Mouse (Mus musculus): Measurements from ENCODE around the gene Glmp. TPM values are rescaled to one million over a fixed set of nuclear protein-coding genes. Genes with fewer than 3 reads are reported as not detected.
"Not testable (repeated sequence)": the region's sequence is repeated elsewhere in the genome, so short reads cannot be mapped to it uniquely, and the experiment has no call there.

Glmp gene
- total and polyA plus RNA-seq, 2 experiments from 2014 or later, result 39.2 to 109 TPM

DNA sequence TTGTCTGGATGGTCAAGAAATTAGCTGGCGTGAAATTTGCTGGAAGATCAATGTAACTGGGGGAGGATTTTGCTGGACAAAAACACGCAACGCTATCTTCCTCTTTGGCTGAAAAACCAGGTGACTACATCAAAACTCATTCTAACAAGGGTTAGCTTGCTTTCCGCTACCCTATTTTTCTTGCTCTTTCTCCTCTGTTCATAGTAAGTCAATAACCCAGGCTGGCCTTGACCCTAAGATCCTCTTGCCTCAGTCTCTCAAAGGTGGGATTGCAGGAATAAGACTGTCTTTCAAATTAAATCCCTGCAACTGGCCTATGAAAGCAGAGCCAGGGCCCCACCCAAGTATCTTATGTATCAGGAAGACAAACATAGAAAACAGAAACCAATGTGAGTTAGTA, 37.7 kb upstream of the Glmp start, which contains the start of gene Gm38392:
Gene Gm38392 (minus strand): TSS at position 101 of the 400 bp plus-strand sequence.
- Histone ChIP-seq H3K9me3 (ENCODE audit: low read length) (no peaks in the 10 kb centered on the region), H3K4me3 (ENCODE audit: low read depth, low read length) (no peak within 1 kb of the TSS), H3K27ac (ENCODE audit: low read depth, low read length) (no peak within 1 kb of the TSS), H3K4me2 (ENCODE audit: low read depth, low read length, poor library complexity, severe bottlenecking) (no peak within 1 kb of the TSS), H3K36me3 (ENCODE audit: insufficient read depth, low read length) (no peaks in the 10 kb centered on the region), H3K4me1 (ENCODE audit: insufficient read depth, low read length) (no peaks in the 10 kb centered on the region), H3K9ac (replicated peaks; ENCODE audit: low read length, poor library complexity, severe bottlenecking) (no peak within 1 kb of the TSS), H3K27me3 (ENCODE audit: insufficient read depth, low read length) (no peaks in the 10 kb centered on the region)
- ATAC-seq (ENCODE audit: low FRiP score) (no peak), DNase-seq (ENCODE audit: low spot score) (no peak)
- 96% methylated on average over 4 of the region's 4 CpGs for WGBS
- TF ChIP-seq CTCF (IDR thresholded peaks at IDR 0.05), result no peak

DNA sequence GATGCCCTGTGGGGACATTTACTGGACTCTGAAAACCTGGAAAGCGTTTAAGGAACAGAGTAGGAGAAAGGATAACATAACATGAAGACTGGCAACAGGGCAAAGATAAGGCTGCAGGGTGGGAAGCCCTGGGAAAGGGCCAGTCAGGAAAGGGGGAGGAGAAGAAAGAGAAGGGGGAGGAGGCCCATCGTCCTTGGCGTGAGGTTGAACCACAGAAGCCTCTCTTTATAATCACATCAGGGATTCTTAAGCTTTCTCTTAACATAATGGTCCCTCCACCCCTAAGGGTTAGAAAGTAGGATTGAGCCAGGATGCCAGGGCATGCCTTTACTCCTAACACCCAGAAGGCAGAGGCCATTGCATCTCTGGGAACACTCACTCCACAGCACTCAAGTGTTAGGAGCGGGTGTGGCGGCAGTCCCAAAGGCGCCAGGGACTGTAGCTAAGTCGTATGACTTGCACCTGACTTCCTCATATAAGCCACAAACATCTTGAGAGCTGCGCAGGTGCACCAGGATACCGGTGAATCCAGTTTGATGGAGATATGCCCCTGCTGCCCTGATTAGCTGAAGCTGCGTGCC, 36.6 kb upstream of the Glmp start:
- not testable (repeated sequence) for H3K4me1 ChIP-seq (ENCODE audit: insufficient read depth, low read length); DNase-seq (ENCODE audit: low spot score); H3K9ac ChIP-seq (replicated peaks; ENCODE audit: low read length, poor library complexity, severe bottlenecking); H3K4me3 ChIP-seq (ENCODE audit: low read depth, low read length); H3K27ac ChIP-seq (ENCODE audit: low read depth, low read length); ATAC-seq (ENCODE audit: low FRiP score); H3K36me3 ChIP-seq (ENCODE audit: insufficient read depth, low read length); H3K9me3 ChIP-seq (ENCODE audit: low read length); H3K4me2 ChIP-seq (ENCODE audit: low read depth, low read length, poor library complexity, severe bottlenecking); H3K27me3 ChIP-seq (ENCODE audit: insufficient read depth, low read length)
- WGBS, result 75% methylated on average over 8 of the region's 10 CpGs

DNA sequence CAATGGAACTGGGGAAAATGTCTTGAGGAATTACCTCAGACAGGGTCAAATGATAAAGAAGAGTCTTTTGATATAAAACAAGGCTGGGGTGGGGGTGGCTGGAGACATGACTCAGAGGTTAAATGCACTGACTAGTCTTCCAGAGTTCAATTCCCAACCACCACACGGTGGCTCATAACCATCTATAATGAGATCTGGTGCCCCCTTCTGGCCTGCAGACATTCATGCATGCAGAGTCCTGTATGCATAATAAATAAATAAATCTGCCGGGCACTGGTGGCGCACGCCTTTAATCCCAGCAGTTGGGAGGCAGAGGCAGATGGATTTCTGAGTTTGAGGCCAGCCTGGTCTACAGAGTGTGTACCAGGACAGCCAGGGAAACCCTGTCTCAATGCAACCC, 32.9 kb upstream of the Glmp start:
- no peaks in the 10 kb centered on the region for H3K27me3 ChIP-seq (ENCODE audit: insufficient read depth, low read length)

DNA sequence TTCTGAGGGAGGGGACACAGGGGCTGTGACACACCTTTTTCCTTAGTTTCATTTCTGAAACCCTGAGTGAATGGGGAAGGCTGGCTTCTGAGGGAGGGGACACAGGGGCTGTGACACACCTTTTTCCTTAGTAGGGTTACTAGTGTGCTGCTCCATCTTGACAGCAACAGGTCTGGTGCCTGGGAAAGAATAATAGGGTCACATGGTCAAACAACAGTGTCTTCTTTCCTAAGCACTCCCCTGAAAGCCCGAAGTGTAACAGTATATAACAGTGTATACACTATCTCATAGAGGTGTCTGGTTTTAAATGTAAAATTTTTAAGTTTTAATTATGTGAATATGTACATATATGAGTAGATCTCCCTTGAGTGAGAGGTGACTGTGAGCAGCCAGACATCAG, 29.6 kb upstream of the Glmp start:
- not testable (repeated sequence) for DNase-seq (ENCODE audit: low spot score); ATAC-seq (ENCODE audit: low FRiP score); H3K9me3 ChIP-seq (ENCODE audit: low read length); H3K4me2 ChIP-seq (ENCODE audit: low read depth, low read length, poor library complexity, severe bottlenecking); H3K9ac ChIP-seq (replicated peaks; ENCODE audit: low read length, poor library complexity, severe bottlenecking); H3K27ac ChIP-seq (ENCODE audit: low read depth, low read length); H3K27me3 ChIP-seq (ENCODE audit: insufficient read depth, low read length); H3K36me3 ChIP-seq (ENCODE audit: insufficient read depth, low read length); H3K4me3 ChIP-seq (ENCODE audit: low read depth, low read length); H3K4me1 ChIP-seq (ENCODE audit: insufficient read depth, low read length)
- 77% methylated on average over 1 of the region's 1 CpGs for WGBS

More for the DNA sequence above, 32.9 kb upstream of the Glmp start:
- Histone ChIP-seq H3K4me2 (ENCODE audit: low read depth, low read length, poor library complexity, severe bottlenecking) (no peak overlapping the region), H3K4me1 (ENCODE audit: insufficient read depth, low read length) (no peaks in the 10 kb centered on the region), H3K9me3 (ENCODE audit: low read length) (no peaks in the 10 kb centered on the region), H3K9ac (replicated peaks; ENCODE audit: low read length, poor library complexity, severe bottlenecking) (no peak overlapping the region), H3K27ac (ENCODE audit: low read depth, low read length) (no peak overlapping the region), H3K36me3 (ENCODE audit: insufficient read depth, low read length) (no peaks in the 10 kb centered on the region), H3K4me3 (ENCODE audit: low read depth, low read length) (no peak overlapping the region)
- WGBS, result 33% methylated on average over 4 of the region's 4 CpGs
- DNase-seq (ENCODE audit: low spot score) (peak; percentile 5), ATAC-seq (ENCODE audit: low FRiP score) (no peak)
- peak; percentile 56 for TF ChIP-seq CTCF (IDR thresholded peaks at IDR 0.05)

DNA sequence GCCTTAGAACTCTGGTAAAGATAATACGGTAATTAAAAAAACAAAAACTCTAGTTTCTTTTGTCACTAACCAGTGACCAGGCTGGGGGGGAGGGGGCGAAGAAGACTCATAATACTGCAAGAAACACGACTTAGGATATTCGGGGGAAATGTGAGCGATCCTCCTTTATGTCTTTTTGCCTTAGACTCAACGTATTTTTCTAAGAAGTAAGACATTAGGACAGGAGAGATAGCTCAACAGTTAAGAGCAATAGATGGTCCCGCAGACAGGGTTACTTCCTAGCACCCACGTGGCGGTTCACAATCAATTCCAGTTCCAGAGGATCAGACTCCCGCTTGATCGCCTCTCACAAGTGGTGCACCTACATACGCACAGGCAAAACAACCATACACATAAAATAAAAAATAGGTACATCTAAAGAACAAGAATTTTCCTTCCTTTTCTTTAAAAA, 28.7 kb upstream of the Glmp start:
- WGBS, result under 1% methylated on average over 12 of the region's 12 CpGs
- Histone ChIP-seq H3K27ac (ENCODE audit: low read depth, low read length) (peak overlapping the region; percentile 78; the same call in 1 of the 2 replicates), H3K27me3 (ENCODE audit: insufficient read depth, low read length) (no peaks in the 10 kb centered on the region), H3K36me3 (ENCODE audit: insufficient read depth, low read length) (peaks cover 9% of the 10 kb centered on the region; the same call in 1 of the 2 replicates), H3K9me3 (ENCODE audit: low read length) (no peaks in the 10 kb centered on the region), H3K4me2 (ENCODE audit: low read depth, low read length, poor library complexity, severe bottlenecking) (peak overlapping the region; percentile 45), H3K4me1 (ENCODE audit: insufficient read depth, low read length) (0 out of 2 replicates have a peak, but pooled peaks cover 6% of the 10 kb centered on the region), H3K9ac (replicated peaks; ENCODE audit: low read length, poor library complexity, severe bottlenecking) (peak overlapping the region; percentile 42; the same call in 1 of the 2 replicates), H3K4me3 (ENCODE audit: low read depth, low read length) (peak overlapping the region; percentile 78)
- TF ChIP-seq CTCF (IDR thresholded peaks at IDR 0.05), result no peak
- peak; percentile 22; the same call in 1 of the 2 replicates for ATAC-seq (ENCODE audit: low FRiP score)
- no peak for DNase-seq (ENCODE audit: low spot score)

DNA sequence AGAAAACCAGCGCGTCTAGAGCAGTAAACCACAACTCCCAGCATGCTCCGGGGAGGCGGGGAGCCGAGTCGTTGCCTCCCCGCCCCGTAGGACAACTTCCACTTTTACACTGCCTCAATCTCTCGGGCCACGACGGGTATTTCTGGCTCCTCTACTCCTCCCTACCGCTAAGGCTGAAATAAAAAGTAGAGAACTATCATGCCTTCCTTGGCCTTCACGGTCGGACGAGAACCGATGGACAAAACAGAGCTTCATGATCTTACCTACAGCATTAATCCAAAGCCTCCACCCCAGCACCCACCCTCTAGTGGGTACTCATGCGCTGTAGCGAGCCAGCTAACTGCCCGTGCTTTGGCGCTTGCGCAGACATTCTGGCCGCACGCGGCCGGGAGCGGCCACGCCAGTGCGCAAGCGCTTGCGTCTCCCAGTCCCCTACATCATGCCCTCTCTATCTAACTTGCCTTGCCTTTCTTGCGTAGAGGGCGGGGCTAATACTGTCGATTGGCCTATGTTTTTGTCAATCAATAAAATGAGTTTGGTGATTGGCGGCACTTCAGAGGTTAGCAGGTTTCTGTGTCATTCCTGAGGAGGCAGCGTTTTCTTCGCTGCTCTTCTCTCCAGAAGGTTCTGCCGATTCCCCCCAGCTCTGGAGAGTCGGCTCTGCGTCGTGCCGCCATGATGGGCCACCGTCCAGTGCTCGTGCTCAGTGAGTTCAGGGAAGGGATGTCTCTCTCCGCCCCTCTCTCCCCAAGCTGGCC, 28.1 kb upstream of the Glmp start, which contains the start of the genes Tsacc and Cct3:
Gene Tsacc (minus strand): TSS at position 439 of the 758 bp plus-strand sequence.
Gene Cct3 (plus strand): TSS at position 556 of the 758 bp plus-strand sequence.
- under 1% methylated on average over 44 of the region's 44 CpGs for WGBS
- DNase-seq (ENCODE audit: low spot score), result peak; percentile 99
- peak; percentile 61 for TF ChIP-seq CTCF (IDR thresholded peaks at IDR 0.05)

More for the DNA sequence above, 28.1 kb upstream of the Glmp start, which contains the start of the genes Tsacc and Cct3:
- Histone ChIP-seq H3K4me2 (ENCODE audit: low read depth, low read length, poor library complexity, severe bottlenecking) (peak within 1 kb of the TSS; percentile 69), H3K9ac (replicated peaks; ENCODE audit: low read length, poor library complexity, severe bottlenecking) (peak within 1 kb of the TSS; percentile 86), H3K4me1 (ENCODE audit: insufficient read depth, low read length) (0 out of 2 replicates have a peak, but pooled peaks cover 6% of the 10 kb centered on the region), H3K36me3 (ENCODE audit: insufficient read depth, low read length) (peaks cover 14% of the 10 kb centered on the region; the same call in 1 of the 2 replicates), H3K4me3 (ENCODE audit: low read depth, low read length) (peak within 1 kb of the TSS; percentile 78), H3K9me3 (ENCODE audit: low read length) (no peaks in the 10 kb centered on the region), H3K27ac (ENCODE audit: low read depth, low read length) (peak within 1 kb of the TSS; percentile 92), H3K27me3 (ENCODE audit: insufficient read depth, low read length) (no peaks in the 10 kb centered on the region)
- ATAC-seq (ENCODE audit: low FRiP score), result peak; percentile 99

All from midbrain, postnatal 0 days (tissue).